Mouse (Mus musculus) stomach, embryonic 16.5 days (tissue): ENCODE data around the gene Sgpl1. TPM values are rescaled to one million over a fixed set of nuclear protein-coding genes. Genes with fewer than 3 reads are reported as not detected.

Source experiments
- ATAC-seq: fragments of 200-750 bp; cut with Nextera tagmentation; 2 replicates; pipeline ENCODE4 v1.8.0; 2017; ENCODE audit warnings: moderate number of reproducible peaks, moderate TSS enrichment; ENCODE audit not compliant: insufficient read depth, low FRiP score
- H3K27ac ChIP-seq: fragments of 300-500 bp; sonication (generic); 2 replicates; pipeline ENCODE4 v1.5.1; 2014; ENCODE audit warnings: low read length
- H3K27me3 ChIP-seq: fragments of 300-500 bp; sonication (generic); 2 replicates; pipeline ENCODE4 v1.6.1; 2014; ENCODE audit warnings: low read length, control low read depth, mixed read lengths; ENCODE audit not compliant: control insufficient read depth, insufficient read depth
- H3K36me3 ChIP-seq: fragments of 300-500 bp; sonication (generic); 2 replicates; pipeline ENCODE4 v1.6.1; 2014; ENCODE audit warnings: low read length; ENCODE audit not compliant: control insufficient read depth, insufficient read depth
- H3K4me1 ChIP-seq: fragments of 300-500 bp; sonication (generic); 2 replicates; pipeline ENCODE4 v1.6.1; 2014; ENCODE audit warnings: low read length, control low read depth, mixed read lengths; ENCODE audit not compliant: control insufficient read depth, insufficient read depth
- H3K4me2 ChIP-seq: fragments of 300-500 bp; sonication (generic); 2 replicates; pipeline ENCODE4 v1.6.1; 2014; ENCODE audit warnings: low read depth, low read length, mixed read lengths
- H3K4me3 ChIP-seq: fragments of 300-500 bp; sonication (generic); replicated peaks from 2 replicates; pipeline ENCODE4 v1.5.1; 2014; ENCODE audit warnings: mild to moderate bottlenecking, low read length
- H3K9ac ChIP-seq: fragments of 300-500 bp; sonication (generic); 2 replicates; pipeline ENCODE4 v1.6.1; 2014; ENCODE audit warnings: low read length
- H3K9me3 ChIP-seq: fragments of 300-500 bp; sonication (generic); replicated peaks from 2 replicates; pipeline ENCODE4 v1.6.1; 2016; ENCODE audit warnings: low read length, control low read depth; ENCODE audit not compliant: control insufficient read depth
- WGBS: fragments of 180-500 bp; shearing (Covaris S2); extraction: QIAGEN DNeasy Blood & Tissue Kit; methylation state at CpG from one replicate; pipeline ENCODE4 v1.1.7; 2014; 5-methylcytosine and 5-hydroxymethylcytosine counted together
- microRNA-seq: library from miRNA; unstranded; fragments of <30 nt; microRNA quantifications from one replicate; pipeline ENCODE4, GENCODE M21; 2016
- polyA plus RNA-seq: library from polyadenylated mRNA; unstranded; fragments of >200 nt; fragmentation: Nextera tagmentation; extraction: Ambion mirVana; gene quantifications from 2 replicates; pipeline ENCODE4 v1.2.1, GENCODE M21; 2015

Gene Sgpl1
- polyA plus RNA-seq, 1 experiment from 2014 or later, result 52.9 TPM

- H3K9me3 ChIP-seq, result no peaks in the 10 kb centered on the region
- H3K4me2 ChIP-seq, result no peak overlapping the region
- no peak overlapping the region; the same call in 1 of the 2 replicates for H3K9ac ChIP-seq
- WGBS, result 23% methylated on average over 8 of the region's 8 CpGs
- H3K4me1 ChIP-seq, result peaks cover 21% of the 10 kb centered on the region
- no peak for ATAC-seq
- H3K27ac ChIP-seq, result no peak overlapping the region; the same call in 1 of the 2 replicates
- no peak overlapping the region for H3K4me3 ChIP-seq
- H3K27me3 ChIP-seq, result no peaks in the 10 kb centered on the region
- no peaks in the 10 kb centered on the region for H3K36me3 ChIP-seq
Measured at GRCm38 (mm10) chr10:61064635-61065034, 82.9 kb downstream of the Sgpl1 start.

- H3K36me3 ChIP-seq, result no peaks in the 10 kb centered on the region
- no peak overlapping the region for H3K4me2 ChIP-seq
- 84% methylated on average over 10 of the region's 10 CpGs for WGBS
- H3K9ac ChIP-seq, result no peak overlapping the region
- no peak for ATAC-seq
- H3K4me1 ChIP-seq, result peaks cover 14% of the 10 kb centered on the region
- H3K9me3 ChIP-seq, result no peaks in the 10 kb centered on the region
- H3K27me3 ChIP-seq, result no peaks in the 10 kb centered on the region
- H3K4me3 ChIP-seq, result no peak overlapping the region
- no peak overlapping the region for H3K27ac ChIP-seq
Measured at GRCm38 (mm10) chr10:61063271-61063864, 84.1 kb downstream of the Sgpl1 start.

GRCm38 (mm10) chr10:61059543-61060110 is 87.9 kb downstream of the Sgpl1 start:
- H3K27me3 ChIP-seq, result no peaks in the 10 kb centered on the region
- H3K4me1 ChIP-seq, result peaks cover 7% of the 10 kb centered on the region
- ATAC-seq, result no peak; the same call in 1 of the 2 replicates
- H3K4me3 ChIP-seq, result no peak overlapping the region
- H3K4me2 ChIP-seq, result no peak overlapping the region
- no peak overlapping the region for H3K9ac ChIP-seq
- no peak overlapping the region for H3K27ac ChIP-seq
- 25% methylated on average over 6 of the region's 6 CpGs for WGBS
- no peaks in the 10 kb centered on the region for H3K36me3 ChIP-seq
- peaks cover 4% of the 10 kb centered on the region for H3K9me3 ChIP-seq

GRCm38 (mm10) chr10:61059101-61059500 is 88.4 kb downstream of the Sgpl1 start:
- no CpG with 5 or more reads among the region's 1 CpGs for WGBS
- Histone ChIP-seq H3K4me2 (no peak overlapping the region), H3K4me1 (peaks cover 5% of the 10 kb centered on the region), H3K27me3 (no peaks in the 10 kb centered on the region), H3K4me3 (no peak overlapping the region), H3K9me3 (peaks cover 4% of the 10 kb centered on the region), H3K9ac (no peak overlapping the region), H3K36me3 (no peaks in the 10 kb centered on the region), H3K27ac (no peak overlapping the region)
- ATAC-seq, result no peak

GRCm38 (mm10) chr10:61056661-61057060 is 90.8 kb downstream of the Sgpl1 start:
- no peak overlapping the region for H3K9ac ChIP-seq
- peaks cover 5% of the 10 kb centered on the region for H3K4me1 ChIP-seq
- H3K36me3 ChIP-seq, result no peaks in the 10 kb centered on the region
- no peak overlapping the region for H3K4me2 ChIP-seq
- no peak for ATAC-seq
- peaks cover 4% of the 10 kb centered on the region for H3K9me3 ChIP-seq
- 94% methylated on average over 7 of the region's 7 CpGs for whole genome bisulfite sequencing
- H3K4me3 ChIP-seq, result no peak overlapping the region
- H3K27ac ChIP-seq, result no peak overlapping the region
- no peaks in the 10 kb centered on the region for H3K27me3 ChIP-seq

- Histone ChIP-seq H3K27me3 (no peaks in the 10 kb centered on the region), H3K4me2 (no peak overlapping the region), H3K4me3 (no peak overlapping the region), H3K36me3 (no peaks in the 10 kb centered on the region), H3K9me3 (peaks cover 4% of the 10 kb centered on the region), H3K27ac (no peak overlapping the region), H3K9ac (no peak overlapping the region), H3K4me1 (no peaks in the 10 kb centered on the region)
- no peak for ATAC-seq
- 60% methylated on average over 14 of the region's 14 CpGs for WGBS
Measured at GRCm38 (mm10) chr10:61051993-61052613, 95.4 kb downstream of the Sgpl1 start.

Small RNA genes within 50 kb of the gene (microRNA-seq; reads per million reads assigned to microRNA genes)
- gene Gm44308, result not detected

Other genes with a start within 250 kb of the Sgpl1 start
- gene Pcbd1, start 58.4 kb downstream of the Sgpl1 start, polyA plus RNA-seq, result 123 and 124 TPM in 2 replicates
- not detected in 2 replicates for gene Tbata, start 24.3 kb upstream of the Sgpl1 start, polyA plus RNA-seq
- 1.6 and 1.8 TPM in 2 replicates for gene Adamts14, start 125.7 kb upstream of the Sgpl1 start, polyA plus RNA-seq
- gene Prf1, start 150.1 kb upstream of the Sgpl1 start, polyA plus RNA-seq, result not detected in 2 replicates
- 17.0 and 18.1 TPM in 2 replicates for gene Pald1, start 235.8 kb upstream of the Sgpl1 start, polyA plus RNA-seq